Mouse (Mus musculus) MN1 (cell line): ENCODE data around the gene Calr.
A peak's percentile ranks its signal among the peaks of the same experiment; 100 is the strongest.

ENCODE experiments used
- DNase-seq: peaks from one replicate; pipeline ENCODE4 v3.0.0-alpha.2; 2016; ENCODE audit warnings: low spot score

The Calr gene

GRCm38 (mm10) chr8:84846722-84847572 lies at the start of gene Calr:
Gene Calr (minus strand): TSS chr8:84846934.
- peak; percentile 100 for DNase-seq

GRCm38 (mm10) chr8:84895963-84896362 lies 49.2 kb upstream of the Calr start:
- DNase-seq = no peak

DNA sequence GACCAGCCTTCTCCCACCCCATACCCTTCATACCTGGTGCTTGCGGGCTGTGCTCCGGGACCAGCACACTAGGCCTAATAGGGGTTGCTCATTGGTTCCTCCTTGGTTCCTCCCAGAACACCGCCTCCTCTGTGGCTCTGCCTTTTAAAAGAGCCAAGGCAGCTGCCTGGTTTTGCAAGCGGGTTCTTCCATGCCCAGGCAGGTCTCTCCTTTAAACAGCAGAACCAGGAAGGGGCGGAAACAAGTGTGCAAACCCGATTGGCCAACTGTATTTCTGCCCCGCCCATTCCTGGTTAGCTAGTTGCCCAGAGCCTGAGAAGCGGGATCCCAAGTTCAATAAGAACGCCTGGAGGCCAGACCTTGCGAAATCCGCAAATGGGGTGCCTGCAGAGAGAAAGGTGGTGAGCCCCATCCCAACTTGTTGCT lies 47.0 kb upstream of the Calr start, which contains the start of gene Gcdh:
Gcdh (minus strand) TSS at position 213 of the 426 bp plus-strand sequence.
- peak; percentile 95 for DNase-seq

- no peak for DNase-seq
Measured at GRCm38 (mm10) chr8:84892993-84893708, 46.4 kb upstream of the Calr start.

DNA sequence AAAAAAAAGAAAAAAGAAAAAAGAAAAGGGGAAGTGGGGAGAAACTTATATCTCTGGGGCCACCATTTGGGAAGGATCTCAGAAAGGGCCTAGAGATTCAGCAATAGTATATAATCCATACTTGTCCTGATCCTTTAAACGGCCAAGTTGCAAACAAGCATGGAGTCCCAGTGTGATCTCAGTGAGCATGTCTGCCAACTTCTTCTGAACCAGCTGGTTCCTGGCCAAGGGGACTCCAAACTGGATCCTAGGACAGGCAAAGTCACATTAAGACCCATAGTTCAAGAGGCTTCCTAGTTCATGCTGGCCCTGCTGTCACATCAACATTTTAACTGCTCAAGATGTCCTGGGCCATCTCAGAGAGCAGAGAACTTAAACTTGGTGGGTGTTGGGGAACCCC lies 42.4 kb upstream of the Calr start:
- no peak for DNase-seq

- no peak for DNase-seq
Measured at GRCm38 (mm10) chr8:84888280-84888679, 41.5 kb upstream of the Calr start.

DNA sequence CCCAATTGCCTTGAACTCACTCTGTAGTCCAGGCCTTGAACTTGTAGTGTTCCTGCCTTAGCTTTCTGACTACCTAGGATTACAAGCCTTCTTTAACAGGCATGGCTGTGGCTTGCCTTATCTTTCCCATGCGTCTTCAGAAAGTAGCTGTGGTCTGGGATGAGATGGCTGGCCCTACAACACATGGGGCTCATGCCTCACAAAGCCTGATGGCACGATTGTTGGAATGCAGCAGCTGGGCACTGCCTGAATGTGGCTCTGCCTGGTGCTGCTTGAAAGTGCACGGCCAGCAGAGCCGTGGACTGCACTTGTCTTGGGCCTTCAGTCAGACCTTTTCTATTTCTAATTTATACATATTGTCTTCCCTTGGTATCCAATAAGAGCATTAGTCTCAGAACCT lies 38.0 kb upstream of the Calr start:
- DNase-seq = no peak

- no peak for DNase-seq
Measured at GRCm38 (mm10) chr8:84878915-84879314, 32.2 kb upstream of the Calr start.

GRCm38 (mm10) chr8:84877297-84878035 lies 30.7 kb upstream of the Calr start:
- DNase-seq = peak; percentile 64

GRCm38 (mm10) chr8:84874339-84874738 lies 27.6 kb upstream of the Calr start:
- no peak for DNase-seq

DNA sequence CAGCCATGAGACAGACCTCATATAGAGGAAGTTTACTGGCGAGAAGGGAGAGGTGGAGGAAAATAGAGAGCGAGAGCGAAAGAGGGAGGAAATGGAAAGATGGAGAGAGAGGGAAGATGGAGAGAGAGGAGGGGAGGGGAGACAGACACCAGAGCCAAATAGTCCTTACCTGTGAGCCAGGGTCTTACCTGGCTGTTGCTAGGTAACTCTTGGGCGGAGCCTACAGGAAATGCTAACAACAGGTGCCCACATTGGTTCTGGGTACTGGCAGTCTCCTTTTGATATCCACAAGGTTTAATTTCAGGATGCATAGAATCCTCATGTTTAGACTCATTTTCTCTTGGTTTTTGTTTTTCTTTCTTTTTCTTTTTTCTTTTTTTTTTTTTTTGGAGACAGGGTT lies 26.3 kb upstream of the Calr start:
- DNase-seq = no peak

DNA sequence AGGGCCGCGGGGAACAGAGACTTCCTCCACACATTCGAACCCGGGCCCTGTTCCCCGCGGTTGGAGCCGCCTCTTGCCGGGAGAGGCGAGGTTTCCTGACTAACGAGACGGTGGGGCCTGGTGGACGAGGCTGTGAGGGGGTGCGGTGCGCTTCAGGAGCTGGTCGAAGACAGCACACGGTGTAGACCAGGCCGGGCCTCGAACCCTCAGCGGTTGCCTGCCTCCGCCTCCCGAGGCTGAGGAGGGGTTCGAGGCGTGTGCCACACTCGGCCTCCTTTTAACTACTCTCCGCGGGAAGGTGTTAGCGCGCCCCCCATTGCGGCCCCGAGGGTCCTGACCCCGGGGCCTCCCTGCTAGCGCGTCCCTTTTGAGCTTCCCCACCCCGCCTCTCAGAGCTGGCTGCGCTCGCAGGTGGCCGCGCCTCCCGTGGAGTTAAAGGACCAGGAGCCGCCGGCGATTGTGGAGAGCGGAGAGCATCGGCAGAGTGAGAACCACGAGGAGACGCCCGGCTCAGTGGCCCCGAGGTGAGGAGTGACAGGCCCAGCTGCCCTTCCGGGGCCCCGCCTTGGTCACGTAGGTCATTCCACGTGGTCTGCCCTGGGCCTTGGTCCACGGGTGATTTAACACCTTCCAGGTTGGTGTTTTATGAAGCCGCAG lies 25.7 kb upstream of the Calr start:
- no peak for DNase-seq

DNA sequence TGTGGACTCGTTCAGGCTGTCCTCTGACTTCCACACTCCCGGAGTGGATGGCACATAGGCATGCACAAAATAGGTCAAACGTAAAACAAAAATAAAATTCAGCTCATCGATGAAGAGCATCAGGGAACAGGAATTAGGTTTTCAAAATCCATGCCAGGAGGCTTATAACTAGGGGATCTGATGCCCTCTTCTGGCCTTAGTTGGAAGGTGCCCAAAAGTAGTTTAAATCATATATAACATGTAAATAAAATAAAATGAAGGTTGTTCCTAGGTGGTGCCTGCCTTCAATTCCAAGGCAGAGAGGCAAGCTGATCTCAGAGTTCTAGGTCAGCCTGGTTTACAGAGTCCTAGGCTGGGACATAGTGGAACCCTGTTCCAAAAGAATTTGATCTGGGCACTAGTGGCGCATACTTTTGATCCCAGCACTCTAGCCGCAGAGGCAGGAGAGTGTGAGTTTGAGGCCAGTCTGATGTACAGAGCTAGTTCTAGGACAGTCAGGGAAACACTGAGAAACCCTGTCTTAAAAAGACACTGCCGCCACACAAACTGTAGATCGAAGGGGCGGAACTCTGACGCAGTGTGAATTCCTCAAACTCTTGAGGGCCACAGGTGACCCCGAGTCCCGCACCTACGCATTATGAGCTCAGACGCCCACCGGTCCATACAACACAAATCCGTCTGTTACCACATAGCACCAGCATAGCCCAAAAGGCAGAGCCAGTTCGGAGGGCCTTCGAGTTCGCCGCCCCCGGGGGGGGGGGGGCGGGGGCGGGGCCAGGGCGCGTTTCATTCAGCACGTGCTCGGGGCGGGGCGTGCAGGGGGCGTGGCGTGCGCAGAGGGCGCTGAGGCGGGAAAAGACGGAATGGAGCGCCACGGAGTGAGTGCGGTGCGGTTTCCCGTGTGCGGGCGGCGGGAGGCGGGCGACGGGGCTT lies 24.9 kb upstream of the Calr start, which contains the start of gene Syce2:
Syce2 (plus strand) TSS at position 736 of the 933 bp plus-strand sequence.
- DNase-seq = peak; percentile 59

GRCm38 (mm10) chr8:84856864-84857441 lies 10.2 kb upstream of the Calr start, which contains the start of gene Farsa:
Gene Farsa (plus strand): TSS chr8:84856989.
- DNase-seq = peak; percentile 97

DNA sequence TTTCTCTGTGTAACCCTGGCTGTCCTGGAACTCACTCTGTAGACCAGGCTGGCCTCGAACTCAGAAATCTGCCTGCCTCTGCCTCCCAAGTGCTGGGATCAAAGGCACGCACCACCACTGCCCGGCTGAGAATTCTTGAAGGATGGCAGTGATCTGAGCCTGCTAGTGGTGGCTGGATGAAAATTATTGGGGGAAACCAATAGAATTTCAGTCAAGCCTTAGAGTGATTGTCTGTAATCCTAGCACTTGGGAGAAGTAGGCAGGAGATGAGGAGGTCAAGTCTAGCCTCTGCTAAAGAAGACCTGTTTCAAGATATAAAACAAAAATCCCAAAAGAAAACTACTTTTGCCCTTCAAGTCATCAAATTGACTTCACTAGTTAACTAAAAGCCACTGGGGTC lies 9.7 kb upstream of the Calr start:
- no peak for DNase-seq

GRCm38 (mm10) chr8:84847684-84848435 lies 1.1 kb upstream of the Calr start:
- peak; percentile 39 for DNase-seq

GRCm38 (mm10) chr8:84846094-84846721 lies 526 bp downstream of the Calr start:
- DNase-seq = no peak

GRCm38 (mm10) chr8:84845355-84846093 lies 1.2 kb downstream of the Calr start:
- DNase-seq = peak; percentile 85
